Mouse (Mus musculus) erythroid progenitor cell, adult 5-6 weeks (primary cell): ENCODE results near the gene Tle1. TPM values are rescaled to one million over a fixed set of nuclear protein-coding genes. Genes with fewer than 3 reads are reported as not detected.

ENCODE experiments used
- ATAC-seq: replicated peaks from 2 replicates; pipeline ENCODE4 v1.8.0; 2016; ENCODE audit warnings: moderate number of reproducible peaks, mild to moderate bottlenecking, moderate TSS enrichment, inconsistent platforms; ENCODE audit not compliant: poor library complexity, low FRiP score, severe bottlenecking
- total RNA-seq, 2 experiments: library from RNA; stranded (forward) in 1 of 2; stranded (reverse) in 1 of 2; fragments of 150-400 nt in 1 of 2; fragments of 186-747, 209-891 nt in 1 of 2; gene quantifications; 2 replicates each; pipeline versions ENCODE4 v1.2.3 to v1.2.4; 2015 to 2017; ENCODE audit warnings: low replicate concordance in 2 of 2

Gene Tle1
- total RNA-seq, 2 experiments from 2014 or later = 1.8 to 4.6 TPM

GRCm38 (mm10) chr4:72087811-72088210 lies 112.9 kb downstream of the Tle1 start:
- ATAC-seq = no peak

- ATAC-seq = no peak
These were observed 131.6 kb downstream of the Tle1 start for GRCm38 (mm10) chr4:72069111-72069534.

- no peak for ATAC-seq
These were observed 132.8 kb downstream of the Tle1 start for GRCm38 (mm10) chr4:72067937-72068336.
